ENCODE assay signal across 10 mouse cellular contexts in genomic region chr6:136999707-137000446, GRCm38 (mm10). TPM values are rescaled to one million over a fixed set of nuclear protein-coding genes. Genes with fewer than 3 reads are reported as not detected.
DNase-seq lines count a peak whose midpoint lies in the region; ATAC-seq and TF ChIP-seq lines count a peak whose summit lies in the region.
"Had no signal": no experiment of that assay in that cellular context is flagged by ENCODE, and none has a peak within 500 bp of the region (broad histone marks: within the 10 kb centered on the region; RNA-seq: fewer than 3 reads in every experiment).

No protein-coding gene starts in this region.

- H3K27ac ChIP-seq in intestine, postnatal 0 days (ENCODE audit: low read depth, low read length), result no peak overlapping the region
- H3K27ac ChIP-seq in intestine, embryonic 15.5 days, result no peak overlapping the region

- peak; percentile 48 for DNase-seq in 416B (ENCODE audit: low read depth)
- DNase-seq in ES-CJ7 (ENCODE audit: low read depth, low spot score), result peak; percentile 81
- DNase-seq in right cerebral cortex, postnatal 36 days (ENCODE audit: low spot score in 2 of 2), result no peak
- no peak for DNase-seq in kidney, adult 8-10 months
- DNase-seq in heart, postnatal 10 days, result no peak
- DNase-seq: cerebellum, adult 18-20 months had no signal

- intact Hi-C loops in heart, postnatal 10 days (cut with DNase I), result no loop called here

- 0 out of 2 replicates have a peak, but pooled peaks cover 3% of the 10 kb centered on the region for H3K4me1 ChIP-seq in intestine, postnatal 0 days (replicated peaks; ENCODE audit: control insufficient read depth, insufficient read depth, low read length)
- H3K4me1 ChIP-seq in intestine, embryonic 15.5 days (replicated peaks), result 0 out of 2 replicates have a peak, but pooled peaks cover 5% of the 10 kb centered on the region

- WGBS in intestine, postnatal 0 days, result 88% methylated on average over 15 of the region's 15 CpGs
- 87% methylated on average over 15 of the region's 15 CpGs for WGBS in intestine, embryonic 15.5 days

- H3K9ac ChIP-seq in intestine, postnatal 0 days (ENCODE audit: low read depth, low read length), result no peak overlapping the region
- no peak overlapping the region for H3K9ac ChIP-seq in intestine, embryonic 15.5 days
- H3K9ac ChIP-seq: midbrain, embryonic 13.5 days had no signal

- no peak overlapping the region for H3K4me3 ChIP-seq in intestine, postnatal 0 days (ENCODE audit: low read depth, low read length)
- no peak overlapping the region for H3K4me3 ChIP-seq in intestine, embryonic 15.5 days (replicated peaks)
- H3K4me3 ChIP-seq: midbrain, embryonic 13.5 days had no signal

- no peaks in the 10 kb centered on the region for H3K36me3 ChIP-seq in intestine, postnatal 0 days (ENCODE audit: control insufficient read depth, insufficient read depth)
- no peaks in the 10 kb centered on the region for H3K36me3 ChIP-seq in intestine, embryonic 15.5 days
- H3K36me3 ChIP-seq: midbrain, embryonic 13.5 days had no signal

- no peaks in the 10 kb centered on the region for H3K9me3 ChIP-seq in intestine, postnatal 0 days (ENCODE audit: control insufficient read depth)
- H3K9me3 ChIP-seq in intestine, embryonic 15.5 days, result no peaks in the 10 kb centered on the region
- H3K9me3 ChIP-seq: midbrain, embryonic 13.5 days had no signal

- H3K27me3 ChIP-seq in intestine, postnatal 0 days (replicated peaks; ENCODE audit: control insufficient read depth, insufficient read depth, low read length), result no peaks in the 10 kb centered on the region
- no peaks in the 10 kb centered on the region for H3K27me3 ChIP-seq in intestine, embryonic 15.5 days (replicated peaks)
- H3K27me3 ChIP-seq: midbrain, embryonic 13.5 days had no signal

- no peak for ATAC-seq in intestine, postnatal 0 days
- no peak for ATAC-seq in intestine, embryonic 15.5 days
- ATAC-seq in megakaryocyte progenitor cell, adult 5-6 weeks (replicated peaks; ENCODE audit: poor library complexity), result peak; percentile 79

- TF ChIP-seq CTCF in intestine, postnatal 0 days (IDR thresholded peaks at IDR 0.05; ENCODE audit: low read depth), result peak; percentile 59

- H3K4me2 ChIP-seq in intestine, postnatal 0 days (replicated peaks; ENCODE audit: low read depth), result no peak overlapping the region
- H3K4me2 ChIP-seq in intestine, embryonic 15.5 days (replicated peaks), result no peak overlapping the region

RNA-seq across cellular contexts. Expression of gene Arhgdib, which starts 58.2 kb away (rescaled TPM):
- 22.2 and 22.6 TPM in 2 replicates for polyA plus RNA-seq in intestine, postnatal 0 days (2015; fragmentation: Nextera tagmentation; extraction: Ambion mirVana)
- 44.5 and 47.8 TPM in 2 replicates for polyA plus RNA-seq in intestine, embryonic 15.5 days (2015; fragmentation: Nextera tagmentation; extraction: Ambion mirVana)
- total RNA-seq in megakaryocyte progenitor cell, adult 5-6 weeks (2015), result 2,686 and 2,904 TPM in 2 replicates
- total RNA-seq in megakaryocyte progenitor cell, adult 5-6 weeks (2017), result 1,309 and 1,334 TPM in 2 replicates
- 10 to 100 TPM; 37.4 to 45.4 TPM for total RNA-seq in heart, postnatal 10 days (2021)

Comparison
In these comparisons a context has a peak if more than half of its experiments do, and no peak if none do; other contexts are left out.
1. DNase-seq: peak in 416B (single experiment) and ES-CJ7 (single experiment); none in right cerebral cortex, postnatal 36 days (0 of 2), kidney, adult 8-10 months (0 of 2) and heart, postnatal 10 days (0 of 2).
2. RNA of gene Arhgdib, which starts 58.2 kb away (total RNA-seq): 1,309 to 2,904 TPM in megakaryocyte progenitor cell, adult 5-6 weeks; 37.4 to 45.4 TPM in heart, postnatal 10 days; every median in the first group is over 10 times any median in the second.